Mouse (Mus musculus) forebrain, embryonic 16.5 days (tissue): Measurements from ENCODE around the gene Gpatch3. TPM values are rescaled to one million over a fixed set of nuclear protein-coding genes. Genes with fewer than 3 reads are reported as not detected.
A peak's percentile ranks its signal among the peaks of the same experiment; 100 is the strongest.

Experiments
- ATAC-seq: fragments of 200-750 bp; cut with Nextera tagmentation; 2 replicates; pipeline ENCODE4 v1.8.0; 2017; ENCODE audit warnings: mild to moderate bottlenecking, moderate library complexity
- H3K27ac ChIP-seq: fragments of 300-500 bp; sonication (generic); 2 replicates; pipeline ENCODE4 v1.5.1; 2014; ENCODE audit warnings: low read length, control low read depth
- H3K27me3 ChIP-seq: fragments of 300-500 bp; sonication (generic); replicated peaks from 2 replicates; pipeline ENCODE4 v1.6.1; 2014; ENCODE audit warnings: low read length; ENCODE audit not compliant: control insufficient read depth, insufficient read depth
- H3K36me3 ChIP-seq: fragments of 300-500 bp; sonication (generic); 2 replicates; pipeline ENCODE4 v1.6.1; 2014; ENCODE audit not compliant: control insufficient read depth, insufficient read depth
- H3K4me1 ChIP-seq: fragments of 300-500 bp; sonication (generic); replicated peaks from 2 replicates; pipeline ENCODE4 v1.6.1; 2014; ENCODE audit warnings: low read length; ENCODE audit not compliant: control insufficient read depth, insufficient read depth
- H3K4me2 ChIP-seq: fragments of 300-500 bp; sonication (generic); 2 replicates; pipeline ENCODE4 v1.6.1; 2014; ENCODE audit warnings: mild to moderate bottlenecking, low read length, control low read depth
- H3K4me3 ChIP-seq: fragments of 300-500 bp; sonication (generic); replicated peaks from 2 replicates; pipeline ENCODE4 v1.5.1; 2014; ENCODE audit warnings: mild to moderate bottlenecking, low read length, control low read depth
- H3K9ac ChIP-seq: fragments of 300-500 bp; sonication (generic); replicated peaks from 2 replicates; pipeline ENCODE4 v1.6.1; 2014; ENCODE audit warnings: low read depth, low read length, control low read depth
- H3K9me3 ChIP-seq: fragments of 300-500 bp; sonication (generic); 2 replicates; pipeline ENCODE4 v1.6.1; 2016; ENCODE audit warnings: low read length; ENCODE audit not compliant: control insufficient read depth
- WGBS: fragments of 180-500 bp; shearing (Covaris S2); extraction: QIAGEN DNeasy Blood & Tissue Kit; methylation state at CpG from one replicate; pipeline ENCODE4 v1.1.7; 2014; 5-methylcytosine and 5-hydroxymethylcytosine counted together
- polyA plus RNA-seq: library from polyadenylated mRNA; unstranded; fragments of >200 nt; fragmentation: Nextera tagmentation; extraction: Ambion mirVana; gene quantifications from 2 replicates; pipeline ENCODE4 v1.2.1, GENCODE M21; 2015

The Gpatch3 gene
- polyA plus RNA-seq, 1 experiment from 2014 or later, result 7.0 TPM

- ATAC-seq, result no peak
- no peaks in the 10 kb centered on the region for H3K4me1 ChIP-seq
- no peak overlapping the region for H3K9ac ChIP-seq
- H3K36me3 ChIP-seq, result no peaks in the 10 kb centered on the region
- WGBS, result 74% methylated on average over 19 of the region's 19 CpGs
- H3K4me2 ChIP-seq, result no peak overlapping the region
- H3K27me3 ChIP-seq, result no peaks in the 10 kb centered on the region
- H3K27ac ChIP-seq, result no peak overlapping the region
- H3K9me3 ChIP-seq, result no peaks in the 10 kb centered on the region
- no peak overlapping the region for H3K4me3 ChIP-seq
Measured at GRCm38 (mm10) chr4:133553448-133554330, 20.9 kb upstream of the Gpatch3 start.

GRCm38 (mm10) chr4:133557041-133557717 lies 17.4 kb upstream of the Gpatch3 start:
- 42% methylated on average over 10 of the region's 10 CpGs for WGBS
- Histone ChIP-seq H3K4me3 (no peak overlapping the region), H3K27me3 (no peaks in the 10 kb centered on the region), H3K27ac (no peak overlapping the region), H3K9ac (no peak overlapping the region), H3K36me3 (no peaks in the 10 kb centered on the region), H3K4me2 (no peak overlapping the region), H3K9me3 (no peaks in the 10 kb centered on the region), H3K4me1 (no peaks in the 10 kb centered on the region)
- ATAC-seq, result no peak

DNA sequence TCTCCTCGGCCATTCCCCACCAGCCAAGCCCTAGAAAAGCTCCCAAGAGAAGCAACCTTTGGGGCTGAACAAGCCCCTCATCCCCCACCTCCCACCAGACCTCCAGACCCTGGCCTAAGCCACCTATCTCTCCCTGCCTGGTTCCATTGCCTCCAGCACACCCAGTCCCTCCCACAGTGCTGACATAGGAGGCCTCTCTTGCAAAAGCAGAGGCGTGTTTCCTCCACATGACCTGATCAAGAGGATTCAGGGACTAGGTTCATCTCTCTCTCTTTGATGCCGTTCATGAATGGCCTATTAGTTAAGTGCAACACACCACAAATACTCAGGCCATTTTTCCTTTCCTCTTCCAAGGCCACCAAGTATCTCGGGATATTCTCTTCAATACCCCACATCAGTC lies 14.7 kb upstream of the Gpatch3 start:
- H3K4me3 ChIP-seq, result no peak overlapping the region
- no peaks in the 10 kb centered on the region for H3K9me3 ChIP-seq
- no peak for ATAC-seq
- WGBS, result 66% methylated on average over 4 of the region's 4 CpGs
- H3K27ac ChIP-seq, result no peak overlapping the region
- no peak overlapping the region for H3K4me2 ChIP-seq
- H3K9ac ChIP-seq, result no peak overlapping the region
- H3K36me3 ChIP-seq, result no peaks in the 10 kb centered on the region
- no peaks in the 10 kb centered on the region for H3K27me3 ChIP-seq
- H3K4me1 ChIP-seq, result no peaks in the 10 kb centered on the region

DNA sequence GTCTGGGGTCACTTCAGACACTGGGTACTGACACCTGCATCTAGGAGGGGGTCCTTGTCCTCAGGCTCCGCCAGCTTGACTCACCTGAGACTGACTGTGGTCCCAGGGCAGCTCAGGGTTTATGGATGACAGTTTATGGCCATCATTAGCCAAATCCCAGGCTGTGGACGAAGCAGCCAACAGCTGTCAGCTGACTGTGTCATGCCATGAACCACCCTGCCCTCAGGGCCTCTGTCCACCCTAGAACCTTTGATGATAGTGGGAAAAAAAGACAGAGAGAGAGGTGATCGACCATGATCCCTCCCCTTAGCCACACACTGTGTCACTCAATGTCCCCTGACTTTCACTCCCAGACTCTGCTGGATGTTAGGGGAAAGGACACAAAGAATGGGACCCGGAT lies 12.9 kb upstream of the Gpatch3 start:
- 62% methylated on average over 4 of the region's 4 CpGs for WGBS
- ATAC-seq, result no peak
- H3K9me3 ChIP-seq, result no peaks in the 10 kb centered on the region

DNA sequence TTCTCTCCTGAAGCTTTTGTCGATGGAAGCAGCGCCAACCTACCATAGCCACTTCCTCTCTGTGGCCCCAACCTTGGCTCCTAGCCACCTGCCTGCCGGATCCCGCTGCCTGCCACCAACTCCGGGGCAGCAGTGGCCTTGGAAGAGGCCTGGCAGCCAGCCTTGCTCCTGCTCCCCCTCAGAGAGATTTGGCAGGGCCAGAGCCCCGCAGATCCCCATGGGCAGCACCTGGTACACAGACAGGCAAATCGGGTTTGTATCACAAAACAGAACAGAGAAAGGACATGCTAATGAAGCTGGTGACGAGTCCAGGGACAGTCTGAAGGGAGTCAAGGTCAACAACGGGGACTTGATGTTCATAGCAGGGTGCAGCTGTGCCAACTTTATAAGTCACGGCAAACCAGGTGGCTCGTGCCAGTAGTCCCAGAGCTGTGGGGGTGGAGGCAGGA lies 11.4 kb upstream of the Gpatch3 start:
- no peak overlapping the region for H3K9ac ChIP-seq
- H3K36me3 ChIP-seq, result no peaks in the 10 kb centered on the region
- ATAC-seq, result no peak
- H3K4me1 ChIP-seq, result no peaks in the 10 kb centered on the region
- no peak overlapping the region for H3K27ac ChIP-seq
- H3K4me3 ChIP-seq, result no peak overlapping the region
- no peaks in the 10 kb centered on the region for H3K9me3 ChIP-seq
- H3K27me3 ChIP-seq, result no peaks in the 10 kb centered on the region
- WGBS, result 63% methylated on average over 11 of the region's 11 CpGs
- H3K4me2 ChIP-seq, result no peak overlapping the region

More for the DNA sequence above, 12.9 kb upstream of the Gpatch3 start:
- no peaks in the 10 kb centered on the region for H3K4me1 ChIP-seq
- no peaks in the 10 kb centered on the region for H3K36me3 ChIP-seq
- no peak overlapping the region for H3K27ac ChIP-seq
- H3K4me2 ChIP-seq, result no peak overlapping the region
- no peak overlapping the region for H3K9ac ChIP-seq
- H3K27me3 ChIP-seq, result no peaks in the 10 kb centered on the region
- no peak overlapping the region for H3K4me3 ChIP-seq

DNA sequence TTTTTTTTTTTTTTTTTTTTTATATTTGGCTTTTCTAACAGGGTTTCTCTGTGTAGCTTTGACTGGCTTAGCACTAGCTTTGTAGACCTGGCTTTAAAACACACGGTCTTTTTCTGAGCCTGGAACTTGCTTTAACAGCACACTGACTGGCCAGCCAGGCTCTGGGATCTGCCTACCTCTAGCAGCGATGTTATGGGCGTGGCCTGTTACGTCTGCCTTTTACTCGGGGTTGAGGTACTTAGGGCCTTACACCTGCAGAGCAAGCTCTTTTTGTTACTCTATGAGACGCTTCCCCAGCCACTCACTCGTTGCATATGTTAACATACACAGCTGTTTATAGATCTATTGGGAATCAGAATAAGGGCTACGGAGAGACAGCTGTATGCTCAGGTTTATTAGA lies 7.3 kb upstream of the Gpatch3 start:
- H3K4me3 ChIP-seq, result no peak overlapping the region
- no peak for ATAC-seq
- no peak overlapping the region for H3K9ac ChIP-seq
- H3K4me2 ChIP-seq, result no peak overlapping the region
- H3K27ac ChIP-seq, result no peak overlapping the region
- no peaks in the 10 kb centered on the region for H3K9me3 ChIP-seq
- no peaks in the 10 kb centered on the region for H3K36me3 ChIP-seq
- H3K4me1 ChIP-seq, result no peaks in the 10 kb centered on the region
- no peaks in the 10 kb centered on the region for H3K27me3 ChIP-seq
- 28% methylated on average over 8 of the region's 8 CpGs for WGBS

- WGBS, result 83% methylated on average over 10 of the region's 10 CpGs
- peaks cover 3% of the 10 kb centered on the region; the same call in 1 of the 2 replicates for H3K4me1 ChIP-seq
- no peak overlapping the region for H3K4me3 ChIP-seq
- H3K27me3 ChIP-seq, result no peaks in the 10 kb centered on the region
- ATAC-seq, result no peak
- H3K4me2 ChIP-seq, result no peak overlapping the region
- H3K9ac ChIP-seq, result no peak overlapping the region
- no peaks in the 10 kb centered on the region for H3K36me3 ChIP-seq
- H3K27ac ChIP-seq, result no peak overlapping the region
- no peaks in the 10 kb centered on the region for H3K9me3 ChIP-seq
Measured at GRCm38 (mm10) chr4:133569291-133570065, 5.1 kb upstream of the Gpatch3 start.

DNA sequence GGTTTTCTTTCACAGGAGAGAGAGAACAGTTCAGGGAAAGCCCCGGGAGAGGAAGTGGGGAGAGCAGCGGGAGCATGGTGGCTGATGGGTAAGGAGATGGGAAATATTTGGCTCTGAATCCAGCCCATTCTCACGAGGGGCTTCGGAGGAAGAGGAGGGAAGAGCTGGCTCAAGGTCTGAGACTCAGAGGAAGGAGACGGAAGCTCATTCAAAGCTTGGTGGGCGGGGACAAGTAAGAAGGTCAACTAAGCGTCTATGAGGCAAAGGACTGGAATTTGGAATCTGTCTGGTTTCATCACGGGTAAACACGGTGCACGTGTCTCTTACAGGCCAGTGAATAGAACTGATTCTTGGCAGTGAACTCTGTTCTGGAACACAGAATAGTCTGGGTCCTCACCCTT lies 4.5 kb upstream of the Gpatch3 start:
- H3K9me3 ChIP-seq, result no peaks in the 10 kb centered on the region
- no peak overlapping the region for H3K4me2 ChIP-seq
- 58% methylated on average over 10 of the region's 10 CpGs for WGBS
- H3K4me1 ChIP-seq, result peaks cover 4% of the 10 kb centered on the region
- no peak overlapping the region for H3K4me3 ChIP-seq
- H3K27ac ChIP-seq, result no peak overlapping the region
- no peak overlapping the region for H3K9ac ChIP-seq
- no peaks in the 10 kb centered on the region for H3K27me3 ChIP-seq
- no peaks in the 10 kb centered on the region for H3K36me3 ChIP-seq
- ATAC-seq, result no peak

DNA sequence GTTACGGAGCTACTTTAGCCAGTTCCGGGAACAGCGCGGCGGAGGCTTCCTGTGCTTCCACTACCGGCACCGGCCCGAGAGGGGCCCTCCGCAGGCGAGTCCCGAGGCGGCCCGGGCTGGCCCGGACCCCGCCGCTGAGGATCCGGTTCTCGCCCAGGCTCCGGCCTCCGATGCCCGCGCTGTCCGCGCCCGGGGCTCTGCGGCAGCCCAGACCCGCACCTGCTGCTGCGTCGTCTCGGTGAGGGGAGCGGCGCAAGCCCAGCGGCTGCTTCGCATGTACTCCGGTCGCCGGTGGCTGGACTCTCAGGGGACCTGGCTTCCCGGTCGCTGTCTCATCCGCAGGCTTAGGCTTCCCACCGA lies 278 bp downstream of the Gpatch3 start:
- Histone ChIP-seq H3K4me2 (peak overlapping the region; percentile 91), H3K9ac (peak overlapping the region; percentile 80), H3K27ac (peak overlapping the region; percentile 27; the same call in 1 of the 2 replicates), H3K27me3 (no peaks in the 10 kb centered on the region), H3K9me3 (no peaks in the 10 kb centered on the region), H3K36me3 (no peaks in the 10 kb centered on the region), H3K4me3 (peak overlapping the region; percentile 60), H3K4me1 (peaks cover 10% of the 10 kb centered on the region)
- WGBS, result under 1% methylated on average over 37 of the region's 41 CpGs
- ATAC-seq, result peak; percentile 62
